Mouse (Mus musculus): ENCODE results near the gene Trp53.
A peak's percentile ranks its signal among the peaks of the same experiment; 100 is the strongest.
"Not testable (repeated sequence)": the region's sequence is repeated elsewhere in the genome, so short reads cannot be mapped to it uniquely, and the experiment has no call there.

Trp53 gene

GRCm38 (mm10) chr11:69601768-69602167, 21.6 kb downstream of the Trp53 start:
- DNase-seq: no peak

- DNase-seq: peak; percentile 22 to 67
These were observed 23.4 kb downstream of the Trp53 start for GRCm38 (mm10) chr11:69603516-69603915.

- DNase-seq: no peak
These were observed 24.2 kb downstream of the Trp53 start for GRCm38 (mm10) chr11:69604347-69604746.

GRCm38 (mm10) chr11:69604795-69605664, 24.9 kb downstream of the Trp53 start:
- DNase-seq: peak in 1 of 2 experiments; percentile 46

GRCm38 (mm10) chr11:69605726-69606490, 25.7 kb downstream of the Trp53 start, which contains the start of gene Atp1b2:
Atp1b2 (minus strand) TSS chr11:69605942.
- DNase-seq: peak; percentile 71 to 82

GRCm38 (mm10) chr11:69606491-69606795, 26.3 kb downstream of the Trp53 start:
- DNase-seq: no peak

GRCm38 (mm10) chr11:69606832-69607231, 26.7 kb downstream of the Trp53 start:
- no peak for DNase-seq

GRCm38 (mm10) chr11:69608525-69608924, 28.4 kb downstream of the Trp53 start:
- DNase-seq: no peak

- no peak for DNase-seq
These were observed 29.3 kb downstream of the Trp53 start for GRCm38 (mm10) chr11:69609416-69609815.

GRCm38 (mm10) chr11:69610899-69611298, 30.7 kb downstream of the Trp53 start:
- no peak for DNase-seq

GRCm38 (mm10) chr11:69613553-69614256, 33.5 kb downstream of the Trp53 start:
- DNase-seq: peak; percentile 90 to 94

- DNase-seq: not testable (repeated sequence)
These were observed 34.1 kb downstream of the Trp53 start for GRCm38 (mm10) chr11:69614257-69614588.

GRCm38 (mm10) chr11:69616781-69617180, 36.6 kb downstream of the Trp53 start:
- DNase-seq: no peak

- no peak for DNase-seq
These were observed 37.6 kb downstream of the Trp53 start, which contains the start of gene Shbg for GRCm38 (mm10) chr11:69617805-69618204. Shbg (minus strand) TSS chr11:69617905.

- DNase-seq: no peak
These were observed 40.4 kb downstream of the Trp53 start for GRCm38 (mm10) chr11:69620394-69621081.

GRCm38 (mm10) chr11:69621571-69622268, 41.6 kb downstream of the Trp53 start, which contains the start of gene Sat2:
Sat2 (plus strand) TSS chr11:69622024.
- peak; percentile 70 to 87 for DNase-seq

- DNase-seq: peak; percentile 23 to 49
These were observed 42.2 kb downstream of the Trp53 start for GRCm38 (mm10) chr11:69622406-69622805.

- no peak for DNase-seq
These were observed 42.8 kb downstream of the Trp53 start for GRCm38 (mm10) chr11:69623006-69623405.

GRCm38 (mm10) chr11:69624339-69624738, 44.2 kb downstream of the Trp53 start:
- DNase-seq: not testable (repeated sequence)

- peak; percentile 81 to 88 for DNase-seq
These were observed 48.1 kb downstream of the Trp53 start for GRCm38 (mm10) chr11:69628286-69628685.

- peak in 1 of 2 experiments; percentile 30 for DNase-seq
These were observed 49.6 kb downstream of the Trp53 start for GRCm38 (mm10) chr11:69629802-69630201.
